Mouse (Mus musculus) ovary, postnatal 10 days (tissue): ENCODE data around the gene Abca2.

ENCODE experiments used
- DNase-seq: peaks from one replicate; pipeline ENCODE4 v3.0.0; 2022; ENCODE audit warnings: low spot score

Gene Abca2

DNA sequence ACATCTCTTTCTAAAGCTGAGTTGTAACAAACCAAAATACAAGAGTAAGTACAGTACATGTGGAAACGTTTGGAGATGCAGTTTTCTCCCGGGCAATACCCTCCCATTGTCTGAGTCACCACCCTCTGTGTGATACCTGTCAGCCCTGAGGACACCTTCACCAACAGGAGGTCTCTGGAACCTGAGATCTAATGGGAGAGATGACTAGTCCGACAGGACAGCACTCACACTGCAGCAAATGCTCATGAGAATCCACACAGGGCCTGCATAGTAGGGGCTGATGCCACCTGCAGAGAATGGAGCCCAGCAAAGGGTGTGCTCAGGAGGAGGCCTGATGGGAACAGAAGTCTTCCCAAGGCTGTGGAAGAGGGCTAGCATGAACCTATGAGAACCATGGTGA is 32.9 kb downstream of the Abca2 start:
- DNase-seq = no peak

DNA sequence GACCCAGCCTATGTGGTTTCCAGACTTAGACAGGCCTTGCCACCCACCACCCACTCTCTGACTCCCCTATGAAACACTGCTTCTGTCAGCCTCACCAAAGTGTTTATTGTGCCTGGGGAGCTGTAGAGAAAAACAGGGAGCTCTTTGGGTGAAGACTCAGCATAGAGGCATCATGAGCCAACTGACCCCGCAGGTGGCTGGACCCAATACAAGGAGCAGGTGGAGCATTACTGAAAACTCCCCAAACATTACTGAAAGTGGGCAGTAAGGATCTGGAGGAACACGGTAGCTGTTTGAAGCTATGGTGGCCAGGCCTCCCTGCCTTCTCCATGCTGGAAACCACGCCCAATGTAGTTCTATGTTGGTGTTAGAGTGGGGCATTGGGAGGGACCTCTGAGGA is 35.1 kb downstream of the Abca2 start:
- DNase-seq = no peak

GRCm38 (mm10) chr2:25465256-25465655 is 36.8 kb downstream of the Abca2 start:
- DNase-seq = no peak

- no peak for DNase-seq
These were observed 37.5 kb downstream of the Abca2 start for GRCm38 (mm10) chr2:25465816-25466635.

DNA sequence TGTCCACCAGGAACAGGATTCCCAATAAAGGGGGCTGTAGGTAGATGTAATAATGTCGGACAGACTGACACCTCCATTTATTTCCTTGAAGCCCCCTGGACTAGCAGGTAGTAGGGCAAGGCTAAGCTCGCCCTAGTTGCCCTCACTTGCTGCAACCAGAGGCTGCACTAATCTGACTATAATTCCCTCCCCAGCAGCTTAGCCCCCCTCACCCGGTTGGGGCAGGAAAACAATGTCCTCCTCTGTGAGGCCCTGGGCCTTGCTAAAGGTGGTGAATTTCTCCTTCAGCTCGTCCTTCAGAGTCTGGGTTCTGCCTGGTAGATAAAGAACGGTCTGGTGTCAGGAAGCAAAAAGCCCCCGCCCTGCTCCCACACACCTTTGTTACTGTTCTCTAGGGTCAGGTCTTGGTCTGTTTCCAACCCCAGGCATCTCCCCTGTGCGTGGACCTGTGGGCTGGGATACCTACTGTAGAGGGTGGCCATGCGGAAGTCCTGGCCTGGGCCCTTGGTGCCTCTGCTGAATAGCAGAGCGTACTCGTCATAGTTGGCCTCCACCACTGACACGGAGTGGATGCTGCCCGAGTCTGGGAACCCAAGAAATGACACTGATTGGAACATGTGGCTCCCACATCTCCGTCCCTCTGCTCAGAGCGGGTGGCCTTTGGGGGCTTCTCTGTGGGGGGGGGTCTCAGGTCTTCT is 39.3 kb downstream of the Abca2 start:
- DNase-seq = no peak

DNA sequence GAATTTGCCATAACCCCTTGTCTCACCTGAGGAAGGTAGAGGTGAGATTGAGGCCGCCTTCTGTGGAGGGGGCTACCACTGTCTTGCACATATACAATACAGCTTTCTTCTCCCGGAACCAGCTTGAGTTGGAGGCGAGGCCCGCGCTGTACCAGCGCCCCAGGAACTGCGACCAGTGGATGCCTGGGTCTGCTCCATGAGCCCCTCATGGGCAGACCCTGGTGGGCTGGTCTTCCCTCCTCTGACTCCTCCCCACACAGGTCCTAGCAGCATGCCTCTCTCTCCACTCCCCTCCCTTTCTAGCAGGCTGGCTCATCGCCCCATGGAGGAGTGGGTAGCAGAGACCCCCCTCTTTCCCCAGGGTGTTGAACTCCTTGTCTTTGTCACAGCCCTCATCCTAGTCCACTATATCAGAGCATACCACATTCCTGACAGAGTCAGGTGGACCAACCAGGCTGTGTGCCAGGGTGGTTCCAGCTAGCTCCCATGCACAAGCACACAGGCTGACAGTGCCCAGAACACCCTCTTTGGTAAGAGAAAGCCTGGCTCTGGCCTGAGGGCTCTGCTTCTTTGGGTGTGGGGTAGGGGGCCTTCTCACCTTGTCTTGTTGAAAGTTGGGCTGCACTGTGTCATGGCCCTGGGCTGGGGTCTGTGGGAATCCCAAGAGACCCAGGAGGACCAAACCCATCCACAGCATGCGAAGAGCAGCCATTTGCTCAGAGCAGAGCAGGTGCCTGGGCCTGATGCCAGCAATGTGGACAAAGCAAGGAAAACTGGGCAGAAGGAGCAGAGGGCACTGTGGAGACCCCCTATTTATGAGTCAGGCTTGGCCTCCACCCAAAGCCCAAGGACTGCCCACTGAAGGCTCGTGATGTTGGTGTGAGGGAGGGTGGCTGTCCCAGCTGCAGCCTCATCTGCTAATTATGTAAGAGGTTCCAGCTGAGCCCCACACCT is 40.7 kb downstream of the Abca2 start:
- DNase-seq = no peak

GRCm38 (mm10) chr2:25469969-25470368 is 41.5 kb downstream of the Abca2 start, which contains the start of gene Ptgds:
Gene Ptgds, minus strand, starts transcription at chr2:25470046.
- no peak for DNase-seq

DNA sequence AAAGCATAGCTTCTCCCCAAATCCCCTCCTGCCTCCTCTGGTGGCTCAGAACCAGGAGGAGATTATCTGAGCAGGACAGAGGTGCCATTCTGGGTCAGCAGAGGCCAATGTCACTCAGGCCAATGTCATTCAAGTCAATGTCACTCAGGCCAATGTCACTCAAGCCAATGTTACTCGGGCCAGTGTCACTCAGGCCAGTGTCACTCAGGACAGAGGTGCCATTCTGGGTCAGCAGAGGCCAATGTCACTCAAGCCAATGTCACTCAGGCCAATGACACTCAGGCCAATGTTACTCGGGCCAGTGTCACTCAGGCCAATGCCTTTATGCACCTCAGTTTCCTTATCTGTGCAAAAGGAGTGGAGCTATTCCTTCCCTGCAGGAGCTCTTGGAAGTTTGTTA is 44.0 kb downstream of the Abca2 start:
- no peak for DNase-seq

GRCm38 (mm10) chr2:25477541-25477940 is 49.0 kb downstream of the Abca2 start:
- DNase-seq = no peak

DNA sequence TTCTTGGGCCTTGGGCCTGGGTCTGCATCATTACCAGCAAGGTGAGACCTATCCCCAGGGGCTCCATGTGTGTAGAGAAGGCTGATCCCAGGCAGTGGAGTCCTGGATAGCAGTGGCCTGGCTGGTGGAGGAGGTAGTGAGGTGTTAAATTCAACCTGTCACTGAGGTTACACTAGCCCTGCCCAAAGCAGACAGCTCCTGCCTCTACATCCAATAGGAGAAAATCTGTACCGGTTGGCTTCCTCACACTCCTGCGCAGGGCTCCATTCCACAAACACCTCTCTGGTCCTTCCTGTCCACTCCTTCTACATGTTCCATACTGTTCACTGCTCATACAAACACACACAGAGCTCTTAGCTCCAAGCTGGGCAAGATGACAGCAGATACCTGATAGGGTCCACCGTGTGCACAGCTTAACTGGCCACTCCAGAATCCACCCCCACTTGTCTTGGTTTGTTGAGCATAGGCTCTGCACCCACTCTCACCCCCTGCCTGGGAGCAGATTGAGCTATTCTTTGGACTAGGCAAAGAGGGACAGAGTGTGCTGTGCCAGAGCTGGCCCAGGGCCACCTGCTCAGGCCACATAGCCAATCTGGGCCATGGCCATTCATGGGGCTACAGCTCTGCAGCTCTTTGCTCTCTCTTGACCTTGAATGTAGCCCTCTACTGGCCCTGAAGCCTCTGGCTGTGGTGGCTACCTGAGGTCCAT is 49.6 kb downstream of the Abca2 start:
- DNase-seq = no peak

GRCm38 (mm10) chr2:25479551-25480311 is 51.2 kb downstream of the Abca2 start:
- DNase-seq = no peak

GRCm38 (mm10) chr2:25480541-25480940 is 52.0 kb downstream of the Abca2 start:
- no peak for DNase-seq

DNA sequence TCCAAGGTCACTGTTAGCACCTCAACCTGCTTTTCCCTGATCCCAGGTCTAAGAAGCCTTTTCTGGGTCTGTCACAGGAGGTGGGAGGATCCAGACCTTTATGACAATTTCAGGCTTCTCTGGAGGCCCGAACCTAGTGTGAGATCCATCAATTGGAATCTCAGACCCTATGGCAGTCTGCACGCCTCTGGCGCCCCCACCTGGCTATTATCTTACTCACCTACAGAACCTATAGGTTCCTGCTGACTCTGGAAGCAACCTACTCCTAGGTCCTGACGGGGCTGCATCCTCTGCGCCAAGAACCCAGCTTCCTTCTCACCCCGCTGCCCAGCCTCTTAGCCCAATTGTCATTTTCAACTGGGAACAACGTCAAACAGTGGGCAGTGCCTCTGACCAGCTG is 54.5 kb downstream of the Abca2 start:
- DNase-seq = no peak

GRCm38 (mm10) chr2:25484901-25485647 is 56.6 kb downstream of the Abca2 start:
- DNase-seq = no peak

DNA sequence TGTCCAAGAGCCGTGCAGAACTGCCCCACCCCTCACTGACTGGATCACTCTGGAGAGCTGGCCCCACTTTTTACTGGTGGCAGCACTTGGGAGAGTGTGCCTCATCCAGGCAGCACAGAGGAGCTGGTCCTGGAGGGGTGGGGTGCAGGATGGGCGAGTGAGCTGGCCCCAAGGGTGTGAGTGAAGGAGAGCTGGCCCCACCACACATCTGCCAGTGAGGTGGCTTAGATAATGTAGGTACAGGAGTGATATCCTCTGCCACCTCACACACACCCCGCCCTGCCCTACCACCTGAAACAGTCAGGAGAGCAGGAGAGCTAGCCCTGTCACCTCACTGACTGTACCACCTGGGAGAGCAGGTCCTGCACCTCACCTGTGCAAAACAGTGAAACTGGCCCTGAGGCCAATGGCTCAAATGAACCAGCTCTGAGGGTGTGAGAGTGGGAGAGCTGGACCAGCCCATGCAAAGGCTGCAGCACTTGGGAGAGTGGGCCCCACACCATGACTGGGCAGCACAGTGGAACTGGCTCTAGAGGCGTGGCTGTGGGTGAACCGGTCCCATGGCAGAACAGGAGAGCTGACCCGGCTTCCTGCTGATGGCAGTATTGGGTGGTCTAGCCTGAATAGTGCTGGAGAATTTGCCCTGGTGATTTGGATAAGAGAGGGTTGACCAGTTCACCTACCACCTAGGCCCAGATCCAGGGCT is 59.6 kb downstream of the Abca2 start:
- no peak for DNase-seq

DNA sequence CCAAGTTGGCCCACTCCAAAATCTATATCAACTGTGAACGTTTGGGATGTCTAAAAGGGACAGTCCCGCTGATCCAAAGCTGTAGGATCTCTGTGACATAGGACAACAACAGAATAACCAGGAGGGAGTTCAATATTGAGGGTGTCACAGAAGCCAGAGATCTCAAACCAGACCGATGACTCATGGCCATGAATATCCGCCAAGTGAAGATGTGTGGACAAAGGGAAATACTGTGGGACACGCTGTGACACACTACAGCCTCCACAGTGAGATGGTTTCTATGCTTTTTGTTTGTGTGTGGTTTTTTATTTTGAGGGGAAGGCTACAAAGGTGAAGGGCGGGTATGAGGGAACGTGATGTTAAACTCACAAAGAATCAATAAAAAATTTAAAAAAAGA is 60.2 kb downstream of the Abca2 start:
- no peak for DNase-seq

DNA sequence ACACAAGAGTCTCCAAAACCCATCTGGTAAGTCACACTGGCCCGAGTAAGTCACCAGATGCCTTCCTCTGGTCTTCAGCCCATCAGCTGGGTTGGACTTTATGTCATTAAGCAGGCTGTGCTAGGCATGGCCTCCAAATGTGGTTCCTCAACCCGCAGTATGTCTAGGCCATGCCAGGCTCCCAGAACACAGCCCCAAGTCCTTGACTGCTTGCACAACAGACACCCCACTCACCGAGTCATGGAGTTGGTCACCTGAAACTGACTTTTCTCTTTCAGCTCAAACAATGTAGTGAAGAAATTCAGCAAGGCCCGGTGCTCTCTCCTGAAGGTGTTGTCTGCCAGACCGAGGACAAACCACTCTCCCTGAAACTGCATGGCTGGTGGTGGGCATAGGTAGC is 64.5 kb downstream of the Abca2 start:
- no peak for DNase-seq

DNA sequence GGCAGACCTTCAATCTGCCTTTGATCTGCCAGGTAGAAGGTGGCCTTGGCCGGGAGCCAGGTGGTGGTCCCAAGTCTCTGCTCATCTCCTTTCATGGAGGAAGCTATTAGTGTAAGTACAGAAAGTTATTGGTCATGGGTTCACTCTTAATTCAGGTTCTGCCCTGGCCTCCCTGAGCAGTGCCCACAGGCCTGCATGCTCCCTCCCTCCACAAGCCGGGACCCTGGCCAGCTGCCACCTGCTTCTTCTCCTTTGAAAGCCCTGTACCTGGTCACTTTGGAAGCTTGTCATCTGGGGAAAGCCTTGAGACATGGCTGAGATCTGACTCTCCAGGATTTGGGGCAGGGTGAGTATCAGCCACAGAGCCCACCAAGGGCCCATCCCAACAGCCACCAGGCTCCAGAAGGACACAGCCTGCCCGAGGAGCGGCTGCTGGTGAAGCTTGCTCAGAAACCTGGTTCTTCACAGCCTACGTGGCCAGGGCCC is 65.0 kb downstream of the Abca2 start, which contains the start of gene Lcn12:
Lcn12 (minus strand) TSS at position 436 of the 486 bp plus-strand sequence.
- no peak for DNase-seq

DNA sequence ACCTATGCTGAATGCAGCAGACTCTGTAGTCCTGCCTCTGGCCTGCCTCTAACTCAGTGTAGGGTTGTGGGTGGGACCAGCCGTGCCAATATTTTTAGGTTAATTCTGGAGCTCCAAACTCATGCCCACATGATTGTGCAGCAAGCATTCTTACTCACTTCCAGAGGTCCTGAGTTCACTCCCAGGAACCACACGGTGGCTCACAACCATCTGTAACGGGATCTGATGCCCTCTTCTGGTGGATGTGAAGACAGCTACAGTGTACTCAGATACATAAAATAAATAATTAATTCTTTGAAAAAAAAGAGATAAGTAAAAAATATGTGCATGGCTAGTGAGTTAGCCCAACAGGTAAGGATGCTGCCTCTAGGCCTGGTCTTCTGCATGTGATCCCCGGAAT is 68.0 kb downstream of the Abca2 start:
- DNase-seq = no peak
